Mouse (Mus musculus): ENCODE measurements around the gene Ly6g6d. TPM values are rescaled to one million over a fixed set of nuclear protein-coding genes. Genes with fewer than 3 reads are reported as not detected.

Ly6g6d gene
- polyA plus RNA-seq, 1 experiment from 2014 or later: 0.72 TPM

- Histone ChIP-seq H3K4me3 (ENCODE audit: low read depth, low read length) (peak within 1 kb of the TSS; percentile 82), H3K4me1 (ENCODE audit: control insufficient read depth, insufficient read depth, low read length) (peaks cover 11% of the 10 kb centered on the region; the same call in 1 of the 2 replicates), H3K9ac (ENCODE audit: low read length) (peak within 1 kb of the TSS; percentile 94), H3K4me2 (ENCODE audit: low read depth, severe bottlenecking) (peak within 1 kb of the TSS; percentile 98), H3K9me3 (ENCODE audit: control insufficient read depth, low read length) (no peaks in the 10 kb centered on the region), H3K27ac (replicated peaks; ENCODE audit: low read depth, low read length) (peak within 1 kb of the TSS; percentile 36; the same call in 1 of the 2 replicates), H3K27me3 (ENCODE audit: control insufficient read depth, insufficient read depth, low read length) (no peaks in the 10 kb centered on the region), H3K36me3 (ENCODE audit: control insufficient read depth, insufficient read depth, low read length) (peaks cover 19% of the 10 kb centered on the region)
- DNase-seq (ENCODE audit: low spot score) (peak; percentile 98), ATAC-seq (ENCODE audit: insufficient number of reproducible peaks, low FRiP score, low TSS enrichment, low read depth) (peak; percentile 91)
- WGBS: under 1% methylated on average over 50 of the region's 50 CpGs
Observed at GRCm38 (mm10) chr17:35121143-35121799, 43.4 kb upstream of the Ly6g6d start, which contains the start of gene Gpank1. TSS of gene Gpank1 (plus strand) at chr17:35121455.

DNA sequence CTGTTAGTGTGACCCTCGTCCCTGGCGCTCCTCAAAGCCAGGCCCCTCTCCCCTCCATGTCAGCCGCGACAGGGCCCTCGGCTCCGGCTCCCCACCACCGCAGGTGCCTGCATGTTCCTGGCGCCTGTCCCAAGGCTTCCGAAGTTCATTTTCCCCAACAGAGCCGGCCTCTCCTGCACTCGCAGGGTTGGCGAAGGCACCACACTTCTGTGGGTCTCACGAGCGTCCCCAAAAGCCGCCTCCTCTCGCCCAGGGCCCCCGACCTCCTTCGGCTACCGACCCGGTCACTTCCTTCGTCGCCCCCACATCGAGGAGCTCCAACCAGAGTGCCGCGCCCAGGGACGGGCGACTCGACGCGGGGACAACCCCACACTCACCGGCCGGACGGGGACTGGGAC lies 42.9 kb upstream of the Ly6g6d start:
- H3K9me3 ChIP-seq (ENCODE audit: control insufficient read depth, low read length): no peaks in the 10 kb centered on the region
- peaks cover 23% of the 10 kb centered on the region for H3K36me3 ChIP-seq (ENCODE audit: control insufficient read depth, insufficient read depth, low read length)
- DNase-seq (ENCODE audit: low spot score) (no peak), ATAC-seq (ENCODE audit: insufficient number of reproducible peaks, low FRiP score, low TSS enrichment, low read depth) (no peak)
- peak overlapping the region; percentile 94 for H3K9ac ChIP-seq (ENCODE audit: low read length)
- H3K4me2 ChIP-seq (ENCODE audit: low read depth, severe bottlenecking): peak overlapping the region; percentile 98
- WGBS: under 1% methylated on average over 33 of the region's 33 CpGs
- H3K27me3 ChIP-seq (ENCODE audit: control insufficient read depth, insufficient read depth, low read length): no peaks in the 10 kb centered on the region
- H3K27ac ChIP-seq (replicated peaks; ENCODE audit: low read depth, low read length): no peak overlapping the region
- H3K4me1 ChIP-seq (ENCODE audit: control insufficient read depth, insufficient read depth, low read length): peaks cover 11% of the 10 kb centered on the region; the same call in 1 of the 2 replicates
- peak overlapping the region; percentile 82 for H3K4me3 ChIP-seq (ENCODE audit: low read depth, low read length)

DNA sequence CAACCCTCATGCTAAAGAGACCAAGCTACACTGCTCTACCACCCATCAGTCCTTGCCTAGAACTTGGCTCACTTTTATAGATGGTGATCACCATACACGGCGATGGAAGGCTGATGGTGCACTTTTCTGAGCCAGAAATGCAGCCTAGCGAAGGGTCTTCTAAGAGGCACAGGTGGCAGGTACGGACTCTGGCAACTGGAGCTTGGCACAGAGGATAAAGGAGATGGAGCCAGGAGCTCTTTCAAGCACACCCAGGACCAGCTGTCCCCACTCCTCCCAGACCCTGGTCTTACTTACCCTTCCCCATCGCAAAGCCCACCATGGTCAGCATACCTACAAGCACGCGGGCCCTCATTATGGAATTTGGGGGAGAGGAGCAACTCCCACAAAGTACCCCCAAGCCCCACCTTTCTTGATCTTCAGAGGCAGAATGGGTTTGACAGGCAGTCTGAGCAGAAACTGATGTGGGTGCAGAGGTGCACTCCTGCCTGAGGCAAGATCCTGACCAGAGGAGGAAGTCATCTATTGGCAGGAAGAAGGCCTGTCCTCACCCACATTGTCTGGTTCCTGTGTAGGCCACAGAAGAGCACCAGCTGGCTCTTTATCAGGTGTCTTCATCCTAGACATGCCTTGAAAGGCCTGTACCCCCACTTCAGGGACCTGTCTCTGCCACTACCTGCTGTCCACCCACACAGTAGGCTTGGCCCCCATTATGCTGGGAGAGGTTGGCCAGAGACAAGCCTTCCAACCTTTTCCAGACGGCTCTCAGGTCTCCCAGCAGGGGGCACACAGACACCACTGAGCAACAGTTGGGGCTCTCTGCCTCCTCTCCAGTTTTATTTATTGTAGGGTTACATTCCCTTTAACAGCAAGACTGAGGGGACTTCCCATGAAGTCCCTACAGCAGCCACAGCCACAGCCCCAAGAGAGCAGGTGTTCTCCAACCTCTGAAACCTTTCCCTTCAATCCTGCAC lies 37.5 kb upstream of the Ly6g6d start, which contains the start of gene Ly6g5b:
Gene Ly6g5b (minus strand): TSS at position 383 of the 974 bp plus-strand sequence.
- Histone ChIP-seq H3K9me3 (ENCODE audit: control insufficient read depth, low read length) (no peaks in the 10 kb centered on the region), H3K27me3 (ENCODE audit: control insufficient read depth, insufficient read depth, low read length) (no peaks in the 10 kb centered on the region), H3K9ac (ENCODE audit: low read length) (no peak within 1 kb of the TSS), H3K36me3 (ENCODE audit: control insufficient read depth, insufficient read depth, low read length) (peaks cover 29% of the 10 kb centered on the region), H3K27ac (replicated peaks; ENCODE audit: low read depth, low read length) (no peak within 1 kb of the TSS), H3K4me3 (ENCODE audit: low read depth, low read length) (no peak within 1 kb of the TSS), H3K4me2 (ENCODE audit: low read depth, severe bottlenecking) (no peak within 1 kb of the TSS), H3K4me1 (ENCODE audit: control insufficient read depth, insufficient read depth, low read length) (peaks cover 5% of the 10 kb centered on the region; the same call in 1 of the 2 replicates)
- ATAC-seq (ENCODE audit: insufficient number of reproducible peaks, low FRiP score, low TSS enrichment, low read depth) (no peak), DNase-seq (ENCODE audit: low spot score) (no peak)
- 84% methylated on average over 8 of the region's 8 CpGs for WGBS

DNA sequence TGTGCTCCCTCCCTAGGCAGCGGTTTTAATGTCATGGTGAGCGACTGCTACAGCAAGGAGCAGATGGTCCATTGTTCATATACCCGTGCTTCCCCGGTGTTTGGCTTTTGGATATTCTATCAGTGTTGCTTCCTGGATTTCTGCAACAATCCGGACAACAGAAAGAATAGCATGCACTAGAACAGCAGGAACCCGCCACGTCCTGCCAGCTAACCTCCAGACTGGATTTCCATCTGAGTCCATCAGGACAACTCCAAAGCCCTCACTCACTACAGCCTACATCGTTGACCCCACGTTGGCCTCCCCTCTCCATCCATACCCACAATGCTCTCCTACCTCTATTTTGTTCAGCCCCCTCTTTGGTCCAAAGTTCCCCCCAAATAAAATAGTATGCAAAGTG lies 33.9 kb upstream of the Ly6g6d start:
- Histone ChIP-seq H3K4me3 (ENCODE audit: low read depth, low read length) (no peak overlapping the region), H3K27me3 (ENCODE audit: control insufficient read depth, insufficient read depth, low read length) (no peaks in the 10 kb centered on the region), H3K4me1 (ENCODE audit: control insufficient read depth, insufficient read depth, low read length) (no peaks in the 10 kb centered on the region), H3K9me3 (ENCODE audit: control insufficient read depth, low read length) (no peaks in the 10 kb centered on the region), H3K27ac (replicated peaks; ENCODE audit: low read depth, low read length) (no peak overlapping the region), H3K9ac (ENCODE audit: low read length) (no peak overlapping the region), H3K4me2 (ENCODE audit: low read depth, severe bottlenecking) (no peak overlapping the region), H3K36me3 (ENCODE audit: control insufficient read depth, insufficient read depth, low read length) (peaks cover 15% of the 10 kb centered on the region; the same call in 1 of the 2 replicates)
- 88% methylated on average over 9 of the region's 9 CpGs for WGBS
- ATAC-seq (ENCODE audit: insufficient number of reproducible peaks, low FRiP score, low TSS enrichment, low read depth) (no peak), DNase-seq (ENCODE audit: low spot score) (no peak)

- no peak within 1 kb of the TSS for H3K27ac ChIP-seq (replicated peaks; ENCODE audit: low read depth, low read length)
- 76% methylated on average over 6 of the region's 6 CpGs for WGBS
- no peaks in the 10 kb centered on the region; the same call in 1 of the 2 replicates for H3K36me3 ChIP-seq (ENCODE audit: control insufficient read depth, insufficient read depth, low read length)
- ATAC-seq (ENCODE audit: insufficient number of reproducible peaks, low FRiP score, low TSS enrichment, low read depth) (no peak), DNase-seq (ENCODE audit: low spot score) (no peak)
- no peaks in the 10 kb centered on the region for H3K9me3 ChIP-seq (ENCODE audit: control insufficient read depth, low read length)
- no peaks in the 10 kb centered on the region for H3K27me3 ChIP-seq (ENCODE audit: control insufficient read depth, insufficient read depth, low read length)
- H3K9ac ChIP-seq (ENCODE audit: low read length): no peak within 1 kb of the TSS
- H3K4me2 ChIP-seq (ENCODE audit: low read depth, severe bottlenecking): no peak within 1 kb of the TSS
- 0 out of 2 replicates have a peak, but pooled peaks cover 2% of the 10 kb centered on the region for H3K4me1 ChIP-seq (ENCODE audit: control insufficient read depth, insufficient read depth, low read length)
- no peak within 1 kb of the TSS for H3K4me3 ChIP-seq (ENCODE audit: low read depth, low read length)
Observed at GRCm38 (mm10) chr17:35108097-35108496, 30.2 kb upstream of the Ly6g6d start, which contains the start of gene Ly6g5c. TSS of gene Ly6g5c (plus strand) at chr17:35108279.

GRCm38 (mm10) chr17:35106522-35106921 lies 28.7 kb upstream of the Ly6g6d start:
- Histone ChIP-seq H3K36me3 (ENCODE audit: control insufficient read depth, insufficient read depth, low read length) (peaks cover 3% of the 10 kb centered on the region; the same call in 1 of the 2 replicates), H3K9me3 (ENCODE audit: control insufficient read depth, low read length) (no peaks in the 10 kb centered on the region), H3K4me3 (ENCODE audit: low read depth, low read length) (no peak overlapping the region), H3K4me1 (ENCODE audit: control insufficient read depth, insufficient read depth, low read length) (0 out of 2 replicates have a peak, but pooled peaks cover 2% of the 10 kb centered on the region), H3K4me2 (ENCODE audit: low read depth, severe bottlenecking) (no peak overlapping the region), H3K9ac (ENCODE audit: low read length) (no peak overlapping the region), H3K27me3 (ENCODE audit: control insufficient read depth, insufficient read depth, low read length) (no peaks in the 10 kb centered on the region), H3K27ac (replicated peaks; ENCODE audit: low read depth, low read length) (no peak overlapping the region)
- DNase-seq (ENCODE audit: low spot score) (no peak), ATAC-seq (ENCODE audit: insufficient number of reproducible peaks, low FRiP score, low TSS enrichment, low read depth) (no peak)
- WGBS: 80% methylated on average over 3 of the region's 3 CpGs

- H3K9ac ChIP-seq (ENCODE audit: low read length): no peak overlapping the region
- H3K36me3 ChIP-seq (ENCODE audit: control insufficient read depth, insufficient read depth, low read length): peaks cover 5% of the 10 kb centered on the region; the same call in 1 of the 2 replicates
- ATAC-seq (ENCODE audit: insufficient number of reproducible peaks, low FRiP score, low TSS enrichment, low read depth) (no peak), DNase-seq (ENCODE audit: low spot score) (peak; percentile 49)
- no peaks in the 10 kb centered on the region for H3K27me3 ChIP-seq (ENCODE audit: control insufficient read depth, insufficient read depth, low read length)
- no peaks in the 10 kb centered on the region for H3K9me3 ChIP-seq (ENCODE audit: control insufficient read depth, low read length)
- H3K27ac ChIP-seq (replicated peaks; ENCODE audit: low read depth, low read length): no peak overlapping the region
- whole genome bisulfite sequencing: 31% methylated on average over 13 of the region's 13 CpGs
- no peak overlapping the region for H3K4me2 ChIP-seq (ENCODE audit: low read depth, severe bottlenecking)
- no peak overlapping the region for H3K4me3 ChIP-seq (ENCODE audit: low read depth, low read length)
- 0 out of 2 replicates have a peak, but pooled peaks cover 2% of the 10 kb centered on the region for H3K4me1 ChIP-seq (ENCODE audit: control insufficient read depth, insufficient read depth, low read length)
Observed at GRCm38 (mm10) chr17:35105740-35106389, 28.0 kb upstream of the Ly6g6d start.
